Mouse (Mus musculus): ENCODE results near the gene Map1b.

Gene Map1b

DNA sequence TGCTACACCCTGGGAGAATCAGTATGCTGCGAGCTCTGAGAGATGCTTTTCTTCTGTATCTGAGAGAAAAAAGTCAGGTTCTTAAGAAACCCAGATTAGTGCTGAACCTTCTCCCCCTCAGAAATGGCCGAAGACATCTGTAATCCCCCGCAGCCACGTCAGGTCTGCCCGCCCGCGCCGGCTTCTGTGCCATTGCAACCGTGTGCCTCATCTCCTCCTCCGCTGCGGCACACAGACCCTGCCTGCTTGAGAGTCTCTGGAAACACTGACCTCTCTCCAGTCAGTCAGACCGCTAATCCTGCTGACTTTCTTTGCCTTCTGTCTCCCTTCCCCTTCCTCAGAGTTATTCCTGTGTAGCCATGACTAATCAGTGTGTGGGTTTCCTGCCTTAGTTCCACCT, 120.8 kb downstream of the Map1b start:
- DNase-seq: no peak

- no peak for DNase-seq
Measured at GRCm38 (mm10) chr13:99394694-99395093, 121.6 kb downstream of the Map1b start.

GRCm38 (mm10) chr13:99393128-99393527, 123.2 kb downstream of the Map1b start:
- no peak for DNase-seq

GRCm38 (mm10) chr13:99391417-99391816, 124.9 kb downstream of the Map1b start:
- no peak for DNase-seq

DNA sequence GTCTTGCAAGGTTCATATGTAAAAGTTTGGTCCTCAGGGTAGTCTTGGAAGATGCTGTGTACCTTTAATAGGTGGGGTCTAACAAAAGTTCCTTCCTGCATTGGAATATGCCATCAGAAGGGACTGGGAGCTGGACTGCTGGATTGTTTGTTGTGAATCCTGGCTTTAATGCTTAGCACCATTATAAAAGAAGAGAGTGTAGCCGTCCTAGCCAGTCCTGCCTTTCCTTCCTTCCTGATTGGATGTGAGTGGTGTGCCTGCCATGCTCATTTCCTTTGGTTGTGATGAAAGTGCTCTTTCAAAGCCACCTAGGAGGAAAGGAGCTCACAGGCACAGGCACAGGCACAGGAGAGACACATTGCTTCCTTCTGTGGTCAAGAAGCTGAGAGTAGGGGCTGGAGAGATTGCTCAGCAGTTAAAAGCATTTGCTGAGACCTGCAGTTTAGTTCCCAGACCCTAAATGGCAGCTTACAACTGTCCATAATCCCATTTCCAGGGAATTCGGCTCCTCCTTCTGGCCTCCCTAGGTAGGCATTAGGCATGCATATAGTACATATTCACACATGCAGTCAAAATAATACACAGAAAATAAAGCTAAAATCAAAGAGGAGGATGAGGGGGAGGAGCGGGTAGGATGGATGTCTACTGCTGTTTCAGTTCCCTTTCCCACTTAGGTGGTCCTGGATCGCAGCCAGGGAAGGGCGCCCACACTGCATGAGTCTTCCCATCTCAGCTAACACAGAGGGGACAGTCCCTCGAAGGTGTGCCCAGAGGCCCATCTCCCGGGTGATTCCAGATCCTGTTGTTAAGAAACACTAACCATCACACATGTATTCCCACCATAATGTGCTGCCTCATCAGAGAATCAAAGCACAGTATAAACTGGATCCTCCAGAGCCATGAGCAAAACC, 128.2 kb downstream of the Map1b start:
- DNase-seq: no peak

DNA sequence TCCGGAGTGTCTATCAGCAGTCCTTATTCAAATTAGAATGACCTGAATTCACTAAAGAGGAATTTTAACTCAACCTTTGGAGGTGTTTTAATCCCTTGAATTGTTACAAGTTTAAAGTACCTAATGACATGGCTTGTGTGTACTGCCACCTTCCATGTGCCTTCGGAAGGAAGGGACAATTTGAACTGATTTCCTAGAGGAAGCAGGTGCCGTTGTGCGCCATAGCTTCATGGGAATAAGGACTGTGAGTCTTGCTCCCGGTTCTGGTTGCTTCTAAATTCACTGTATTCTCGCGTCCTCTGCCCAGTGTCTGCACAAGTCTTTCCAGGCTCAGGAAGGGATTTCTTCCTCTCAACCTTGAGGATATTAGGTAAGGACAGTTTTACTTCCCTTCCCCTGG, 130.0 kb downstream of the Map1b start:
- DNase-seq: no peak

- no peak for DNase-seq
Measured at GRCm38 (mm10) chr13:99385911-99386310, 130.4 kb downstream of the Map1b start.

GRCm38 (mm10) chr13:99384555-99385203, 131.7 kb downstream of the Map1b start:
- no peak for DNase-seq

DNA sequence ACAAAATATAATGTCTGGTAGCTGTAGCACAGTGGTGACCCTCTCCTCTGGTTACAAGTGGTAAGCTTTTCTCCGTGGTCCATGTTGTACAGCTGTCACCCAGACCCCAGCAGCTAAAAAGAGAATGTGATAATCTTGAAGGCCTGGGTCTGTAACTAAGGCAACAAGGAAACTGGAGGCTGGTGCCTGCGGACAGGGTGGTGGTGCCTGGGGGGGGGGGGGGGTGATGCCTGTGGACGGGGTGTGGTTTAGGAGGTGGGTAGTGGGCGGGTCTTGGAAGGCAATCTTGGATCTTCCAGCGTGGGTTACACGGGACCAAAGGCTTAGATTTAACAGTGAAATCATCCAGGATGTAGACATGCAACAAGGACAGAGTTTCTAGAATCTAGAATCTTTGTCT, 134.0 kb downstream of the Map1b start:
- no peak for DNase-seq

- DNase-seq: no peak
Measured at GRCm38 (mm10) chr13:99378223-99378622, 138.1 kb downstream of the Map1b start.

DNA sequence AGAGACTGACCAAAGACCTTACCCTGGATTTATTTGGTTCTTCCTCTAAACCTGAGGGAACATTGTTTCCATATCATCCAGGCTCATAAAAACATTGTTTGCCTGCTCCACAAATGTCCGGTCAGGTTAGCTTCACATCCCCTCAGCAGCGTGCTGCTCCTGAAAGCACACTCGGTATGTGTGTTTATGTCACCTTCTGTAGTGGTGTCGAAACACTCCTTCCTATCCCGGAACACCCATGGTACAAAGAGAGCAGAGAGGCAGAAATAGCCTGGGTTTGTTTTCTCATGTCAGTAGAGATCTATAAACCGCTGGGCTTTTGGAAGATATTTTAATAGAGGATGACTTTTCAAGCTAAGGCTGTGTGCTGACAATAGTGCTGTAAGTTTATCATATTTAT, 139.3 kb downstream of the Map1b start:
- DNase-seq: no peak

- DNase-seq: peak; percentile 73
Measured at GRCm38 (mm10) chr13:99375550-99375949, 140.8 kb downstream of the Map1b start.

- DNase-seq: no peak
Measured at GRCm38 (mm10) chr13:99374191-99374590, 142.1 kb downstream of the Map1b start.

DNA sequence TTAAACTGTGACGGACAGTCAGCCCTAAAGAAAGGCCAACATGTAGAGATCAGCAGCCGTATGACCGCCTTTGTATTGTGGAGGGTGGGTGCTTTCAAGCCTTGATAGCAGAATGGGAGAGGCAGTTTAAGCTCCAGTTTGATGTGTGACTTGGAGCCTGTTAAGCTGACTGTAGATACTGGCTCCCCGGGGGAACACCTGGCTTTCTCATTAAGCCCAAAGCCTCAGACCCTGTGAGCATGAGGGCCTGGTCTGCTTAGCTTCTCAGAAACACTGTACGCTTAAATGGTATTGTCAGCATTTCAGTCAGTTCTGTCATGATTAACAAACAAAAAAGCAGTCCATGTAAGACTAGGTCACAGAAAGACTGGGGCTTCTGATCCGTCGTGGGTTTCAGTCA, 142.7 kb downstream of the Map1b start:
- no peak for DNase-seq

All from thymus, postnatal 14 days (tissue).